Mouse (Mus musculus) embryonic facial prominence, embryonic 13.5 days (tissue): ENCODE results near the gene Fnbp4. TPM values are rescaled to one million over a fixed set of nuclear protein-coding genes. Genes with fewer than 3 reads are reported as not detected.

Experiments used
- polyA plus RNA-seq: library from polyadenylated mRNA; unstranded; fragments of >200 nt; fragmentation: Nextera tagmentation; extraction: Ambion mirVana; gene quantifications from 2 replicates; pipeline ENCODE4 v1.2.1, GENCODE M21; 2015

Gene Fnbp4
- polyA plus RNA-seq, 1 experiment from 2014 or later: 136 TPM

Other genes starting within 250 kb of the Fnbp4 start
- gene Ptprj, start 164.7 kb upstream of the Fnbp4 start, polyA plus RNA-seq: 2.8 and 3.2 TPM in 2 replicates
- 43.6 and 44.6 TPM in 2 replicates for gene Nup160, start 68.2 kb upstream of the Fnbp4 start, polyA plus RNA-seq
- gene Agbl2, start 37.4 kb downstream of the Fnbp4 start, polyA plus RNA-seq: 1.9 and 2.0 TPM in 2 replicates
- 192 and 198 TPM in 2 replicates for gene Mtch2, start 101.8 kb downstream of the Fnbp4 start, polyA plus RNA-seq
- 16.7 and 21.5 TPM in 2 replicates for gene C1qtnf4, start 140.5 kb downstream of the Fnbp4 start, polyA plus RNA-seq
- gene Kbtbd4, start 159.4 kb downstream of the Fnbp4 start, polyA plus RNA-seq: 46.1 and 47.0 TPM in 2 replicates
- gene Ndufs3, start 159.5 kb downstream of the Fnbp4 start, polyA plus RNA-seq: 208 and 232 TPM in 2 replicates
- 82.5 and 91.3 TPM in 2 replicates for gene Celf1, start 195.0 kb downstream of the Fnbp4 start, polyA plus RNA-seq